Mouse (Mus musculus): ENCODE measurements around the gene Depdc7.

DNA sequence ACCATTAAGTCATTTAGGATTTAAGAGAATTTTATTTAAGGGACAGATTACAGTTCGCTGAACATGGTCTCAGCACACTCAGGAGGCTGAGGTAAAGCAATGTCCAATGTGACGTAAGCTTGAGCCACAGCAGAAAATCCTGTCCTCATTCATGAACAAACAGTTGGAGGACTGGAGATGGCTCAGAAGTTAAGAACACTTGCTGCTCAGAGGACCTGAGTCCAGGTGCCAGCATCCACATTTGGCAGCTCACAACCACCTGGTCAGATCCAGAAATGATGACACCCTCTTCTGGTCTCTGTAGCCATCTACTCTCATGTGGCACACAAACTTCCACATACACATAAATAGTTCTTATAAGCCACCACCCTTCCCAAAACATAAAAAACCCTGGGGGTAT lies 3.0 kb downstream of the Depdc7 start:
- TF ChIP-seq POLR2A (IDR thresholded peaks at IDR 0.05; ENCODE audit: control insufficient read depth, low read depth, low read length) = no peak
- TF ChIP-seq CTCF (IDR thresholded peaks at IDR 0.05; ENCODE audit: control insufficient read depth, insufficient read depth, insufficient replicate concordance, low read depth, low read length) = no peak

Data from testis, adult 2 months (tissue).